Mouse (Mus musculus): ENCODE measurements around the gene Sult2a7.

GRCm38 (mm10) chr7:14439581-14439980 is 54.4 kb downstream of the Sult2a7 start:
- no peak for TF ChIP-seq CTCF (IDR thresholded peaks at IDR 0.05; ENCODE audit: insufficient read depth, low read length)
- TF ChIP-seq POLR2A (IDR thresholded peaks at IDR 0.05; ENCODE audit: borderline replicate concordance, extremely low read depth, low read depth, low read length) = no peak
